Mouse (Mus musculus) gastrocnemius, postnatal 14 days (tissue): ENCODE measurements around the gene Gstm7. TPM values are rescaled to one million over a fixed set of nuclear protein-coding genes. Genes with fewer than 3 reads are reported as not detected.
A peak's percentile ranks its signal among the peaks of the same experiment; 100 is the strongest.

ENCODE experiments used
- DNase-seq: peaks from one replicate; pipeline ENCODE4 v3.0.0; 2021; ENCODE audit warnings: mixed read lengths
- intact Hi-C: fragments of 180-260 bp; cut with DNase I; formaldehyde crosslinking; loops from one replicate; pipeline ENCODE4 v1.15.1; 2025; ENCODE audit warnings: low total_unique reads
- total RNA-seq, 2 experiments: library from RNA; stranded (reverse); gene quantifications; 2 replicates each; pipeline ENCODE4 v1.2.3; 2021

The Gstm7 gene
- total RNA-seq, 2 experiments from 2014 or later: 14.4 to 15.3 TPM

DNA sequence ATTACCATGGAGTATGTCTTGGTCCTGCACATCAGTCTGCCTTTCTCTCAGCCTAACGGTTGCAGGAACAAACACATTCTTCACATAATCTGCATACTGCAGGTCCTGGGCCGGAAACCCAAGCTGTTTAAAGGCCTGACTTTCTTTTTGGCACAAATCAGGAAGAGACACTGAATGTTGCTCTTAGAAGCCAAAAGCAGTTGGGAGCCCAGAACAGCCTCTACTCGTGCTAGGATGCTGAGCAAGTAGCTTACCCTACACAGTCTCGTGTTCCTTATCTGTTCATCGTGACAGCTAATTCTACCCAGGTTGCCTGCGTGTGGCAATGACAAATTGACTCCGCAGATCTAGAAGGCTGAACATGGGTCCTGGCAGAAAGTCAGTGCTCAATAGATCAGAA, 8.9 kb upstream of the Gstm7 start:
- intact Hi-C loops: loop anchor here (5.0 to 10.0 kb wide), 2 partner anchors 122 to 214 kb away; partner anchors contain the start of gene Gpr61
- DNase-seq: no peak

DNA sequence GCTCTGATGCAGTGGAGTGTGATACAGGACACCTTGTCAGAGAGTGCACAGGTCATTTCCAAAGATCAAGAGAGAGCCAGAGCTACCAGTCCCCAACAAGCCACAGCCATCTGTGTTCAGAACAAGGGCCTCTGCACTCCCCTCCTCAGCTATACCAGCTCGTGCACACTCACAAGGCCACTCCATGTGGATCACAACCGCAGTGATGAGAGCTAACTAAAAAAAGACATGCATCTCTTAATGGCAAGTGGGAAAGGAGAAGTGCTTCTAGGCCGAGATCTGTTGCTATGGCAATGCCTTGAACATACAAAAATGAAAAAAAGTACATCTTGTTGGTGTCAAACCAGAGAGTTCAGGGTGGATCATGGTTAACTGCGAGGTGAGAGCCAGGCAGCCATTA, 8.2 kb upstream of the Gstm7 start:
- intact Hi-C loops: loop anchor here (5.0 to 10.0 kb wide), 2 partner anchors 122 to 215 kb away; partner anchors contain the start of gene Gpr61
- DNase-seq: no peak

DNA sequence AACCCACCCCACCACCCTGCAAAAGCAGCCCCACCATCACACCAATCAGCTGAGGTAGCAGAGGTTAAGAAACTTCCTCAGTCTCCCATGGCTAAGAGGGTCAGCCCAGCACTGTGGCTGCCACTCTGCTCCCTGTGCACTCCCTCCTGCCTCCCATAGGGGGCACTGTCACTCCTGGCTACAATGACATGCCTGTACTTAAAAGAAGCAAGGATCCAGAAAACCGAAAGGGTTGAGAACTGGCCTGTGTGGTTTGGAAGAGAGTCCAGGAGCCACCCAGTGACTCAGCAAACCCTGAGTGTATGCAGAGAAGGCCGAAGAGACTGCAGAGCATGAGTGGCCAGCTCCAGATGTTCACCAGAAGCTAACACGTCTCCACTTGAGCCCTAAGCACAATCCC, 7.8 kb upstream of the Gstm7 start:
- DNase-seq: peak; percentile 75
- intact Hi-C loops: no loop called here

DNA sequence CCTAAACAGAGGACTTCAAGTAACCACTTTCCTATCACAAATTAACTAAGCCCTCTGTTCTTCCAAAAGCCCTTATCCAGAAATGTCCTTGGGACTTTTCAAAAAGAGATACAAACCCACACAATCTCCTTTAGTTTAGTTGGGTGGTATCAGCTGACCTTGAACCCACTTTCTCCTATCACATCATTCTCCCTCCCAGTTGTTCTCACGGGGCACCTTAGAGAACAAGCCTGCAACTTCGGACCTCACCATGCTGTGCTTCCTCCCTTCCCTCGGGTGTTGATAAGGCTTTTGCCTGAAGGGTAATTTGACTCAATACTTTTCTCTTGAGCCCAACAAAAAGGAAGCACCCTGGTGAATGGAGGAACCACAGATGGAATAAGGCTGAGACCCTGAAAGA, 4.3 kb upstream of the Gstm7 start:
- intact Hi-C loops: no loop called here
- no peak for DNase-seq

DNA sequence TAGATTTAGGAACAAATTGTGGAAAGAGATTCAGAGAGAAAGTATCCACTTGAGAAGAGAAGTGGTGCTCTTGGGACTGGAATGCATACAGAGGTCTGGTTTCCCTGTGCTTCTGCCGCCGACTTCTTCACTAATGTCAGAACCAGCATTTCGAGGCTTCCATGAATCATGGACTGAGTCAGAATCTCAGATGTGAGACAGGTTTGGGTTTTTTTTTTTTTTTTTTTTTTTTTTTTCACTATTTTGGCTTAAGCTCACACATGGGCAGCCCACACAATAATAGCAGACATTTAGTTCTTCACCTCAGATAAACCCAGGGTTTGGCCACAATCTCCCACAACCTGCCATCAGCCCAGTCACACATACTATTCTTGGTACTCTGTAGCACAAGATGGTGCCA, 3.7 kb upstream of the Gstm7 start:
- intact Hi-C loops: no loop called here
- no peak for DNase-seq

DNA sequence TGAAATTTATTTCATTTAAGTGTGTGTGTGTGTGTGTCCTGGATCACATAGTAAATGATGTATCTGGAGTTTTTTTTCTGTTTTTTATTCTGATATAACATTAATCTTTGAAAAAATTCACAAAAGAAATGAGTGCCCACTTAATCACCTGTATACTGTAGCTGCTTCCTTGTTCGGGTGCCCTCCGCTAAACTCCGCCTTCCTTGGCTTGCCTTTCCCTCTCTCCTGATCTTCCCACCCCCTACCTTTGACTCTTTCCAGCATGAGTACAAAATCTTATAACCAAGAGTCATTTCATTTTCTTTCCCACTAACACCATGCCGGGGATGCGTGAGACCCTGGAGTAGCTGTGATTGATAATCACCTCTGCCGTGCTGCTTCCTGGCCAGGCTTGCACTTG, 511 bp upstream of the Gstm7 start:
- peak; percentile 3 for DNase-seq
- intact Hi-C loops: no loop called here

- intact Hi-C loops: no loop called here
- DNase-seq: no peak
Observed at GRCm38 (mm10) chr3:107931134-107931533, 483 bp downstream of the Gstm7 start.

GRCm38 (mm10) chr3:107929731-107930130, 1.9 kb downstream of the Gstm7 start:
- intact Hi-C loops: no loop called here

DNA sequence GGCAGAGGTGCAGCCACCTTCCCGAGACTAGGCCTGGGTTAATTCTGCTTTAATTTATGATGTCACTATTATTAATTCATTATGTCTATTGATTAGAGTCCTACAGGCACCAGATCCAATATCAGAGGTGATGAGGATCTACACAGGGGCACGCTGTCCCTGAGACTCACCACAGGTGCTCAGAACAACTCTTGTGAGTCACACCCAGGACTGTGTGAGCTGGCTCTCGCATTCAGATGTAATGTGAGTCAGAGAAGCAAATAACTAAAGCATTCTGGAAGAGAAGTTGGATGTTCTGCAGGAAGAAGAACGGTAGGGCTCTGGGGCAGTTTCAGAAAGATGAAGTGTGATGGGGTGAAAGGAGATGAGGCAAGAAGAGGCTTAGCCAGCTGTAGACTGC, 2.4 kb downstream of the Gstm7 start:
- no peak for DNase-seq
- intact Hi-C loops: no loop called here

More at GRCm38 (mm10) chr3:107929731-107930130, 1.9 kb downstream of the Gstm7 start:
- no peak for DNase-seq

DNA sequence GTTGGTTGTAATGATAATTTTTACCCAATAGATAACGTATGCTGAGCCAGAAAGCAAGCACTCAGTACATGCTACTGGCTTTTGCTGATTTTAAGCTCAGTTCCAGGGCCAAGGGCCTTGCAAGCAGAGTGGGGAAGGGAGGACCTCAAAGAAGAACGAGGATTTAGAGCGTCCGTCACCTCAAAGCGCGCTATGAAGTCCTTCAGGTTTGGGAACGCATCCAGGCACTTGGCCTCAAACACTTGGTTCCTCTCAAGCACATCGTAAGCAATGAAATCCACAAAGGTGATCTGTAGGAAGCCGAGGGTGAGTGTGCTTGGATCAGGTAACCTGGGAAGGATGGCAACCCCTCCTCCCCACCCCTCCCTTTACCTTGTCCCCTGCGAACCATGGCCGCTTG, 2.9 kb downstream of the Gstm7 start:
- DNase-seq: peak; percentile 3
- intact Hi-C loops: no loop called here

DNA sequence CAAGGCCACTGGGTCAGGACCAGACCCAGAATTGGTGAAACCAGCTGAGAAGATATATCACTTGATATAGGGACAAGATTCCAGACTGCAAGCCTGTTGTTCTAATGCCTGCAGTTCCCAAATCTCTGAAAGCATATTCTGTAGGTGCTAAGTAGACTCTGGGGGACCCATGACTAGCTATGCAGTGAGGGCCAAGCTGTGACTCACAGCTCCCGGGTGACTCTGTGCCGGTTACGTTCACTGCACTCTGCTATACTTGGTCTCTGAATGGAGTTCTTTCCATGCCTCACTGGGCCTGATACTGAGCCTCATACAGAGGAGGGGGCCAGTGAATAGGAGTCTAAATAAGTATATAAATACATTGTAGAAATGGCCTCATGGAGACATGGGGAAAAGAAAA, 3.8 kb downstream of the Gstm7 start:
- intact Hi-C loops: no loop called here

GRCm38 (mm10) chr3:107925335-107925734, 6.3 kb downstream of the Gstm7 start:
- DNase-seq: no peak
- intact Hi-C loops: no loop called here

More for the DNA sequence above, 3.8 kb downstream of the Gstm7 start:
- peak; percentile 1 for DNase-seq

DNA sequence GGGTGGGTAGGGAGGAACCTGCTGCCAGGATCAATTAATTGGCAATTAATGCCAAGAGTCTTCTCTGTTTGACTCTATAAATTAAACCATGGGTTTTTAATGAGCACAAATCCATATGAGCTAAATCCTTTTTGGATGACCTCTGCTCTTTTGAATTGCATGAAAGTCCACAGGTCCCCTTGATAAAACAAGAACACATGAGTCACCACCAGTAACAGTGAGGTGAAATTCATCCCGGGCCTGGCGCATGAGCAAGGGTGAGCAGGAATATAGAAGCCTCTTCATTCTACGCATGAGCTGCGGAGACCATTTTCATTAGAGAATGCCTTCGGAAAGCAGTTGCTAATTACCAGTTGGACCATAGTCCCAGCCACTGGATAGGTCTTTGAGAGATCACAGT, 11.3 kb downstream of the Gstm7 start:
- no peak for DNase-seq
- intact Hi-C loops: no loop called here

- intact Hi-C loops: loop anchor here (5.0 kb wide), 1 partner anchor 216 kb away; no protein-coding TSS in a partner anchor
- peak; percentile 43 for DNase-seq
Observed at GRCm38 (mm10) chr3:107917783-107918408, 13.7 kb downstream of the Gstm7 start.

DNA sequence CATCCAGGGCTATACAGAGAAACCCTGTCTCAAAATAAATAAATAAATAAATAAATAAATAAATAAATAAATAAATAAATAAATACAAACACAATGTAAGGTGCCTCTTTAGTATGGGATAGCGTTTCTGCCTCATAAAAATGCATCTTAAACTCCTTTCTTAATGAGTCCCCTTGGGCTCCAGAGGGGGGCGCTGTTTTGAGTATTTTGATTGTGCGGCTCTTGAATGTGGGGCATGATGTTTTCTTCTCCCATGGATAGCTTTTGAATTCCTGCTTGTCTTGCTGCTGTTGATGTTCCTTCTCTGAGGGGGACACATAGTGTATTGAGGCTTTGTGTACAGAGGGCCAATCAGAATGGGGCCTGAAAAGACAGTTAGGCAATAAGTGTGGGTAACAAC, 14.5 kb downstream of the Gstm7 start:
- DNase-seq: no peak
- intact Hi-C loops: loop anchor here (5.0 kb wide), 1 partner anchor 215 kb away; no protein-coding TSS in a partner anchor

GRCm38 (mm10) chr3:107916674-107917073, 14.9 kb downstream of the Gstm7 start:
- intact Hi-C loops: loop anchor here (5.0 kb wide), 1 partner anchor 214 kb away; no protein-coding TSS in a partner anchor
- DNase-seq: no peak

GRCm38 (mm10) chr3:107905942-107906341, 25.7 kb downstream of the Gstm7 start:
- intact Hi-C loops: no loop called here
- no peak for DNase-seq

- intact Hi-C loops: no loop called here
- no peak for DNase-seq
Observed at GRCm38 (mm10) chr3:107900955-107901673, 30.5 kb downstream of the Gstm7 start.

- intact Hi-C loops: loop anchor here (5.0 kb wide), 1 partner anchor 929 kb away; no protein-coding TSS in a partner anchor
- no peak for DNase-seq
Observed at GRCm38 (mm10) chr3:107898691-107899090, 32.9 kb downstream of the Gstm7 start.

- intact Hi-C loops: loop anchor here (5.0 kb wide), 1 partner anchor 931 kb away; no protein-coding TSS in a partner anchor
- DNase-seq: peak; percentile 89
Observed at GRCm38 (mm10) chr3:107895720-107896569, 35.7 kb downstream of the Gstm7 start, which contains the start of gene Gstm5. TSS of gene Gstm5 (plus strand) at chr3:107895821.
